Mouse (Mus musculus) kidney, adult 11 months (tissue): ENCODE data around the gene Nup50.
"Not testable (repeated sequence)": the region's sequence is repeated elsewhere in the genome, so short reads cannot be mapped to it uniquely, and the experiment has no call there.

Experiments
- DNase-seq: peaks from one replicate; pipeline ENCODE4 v3.0.0; 2022

The Nup50 gene

DNA sequence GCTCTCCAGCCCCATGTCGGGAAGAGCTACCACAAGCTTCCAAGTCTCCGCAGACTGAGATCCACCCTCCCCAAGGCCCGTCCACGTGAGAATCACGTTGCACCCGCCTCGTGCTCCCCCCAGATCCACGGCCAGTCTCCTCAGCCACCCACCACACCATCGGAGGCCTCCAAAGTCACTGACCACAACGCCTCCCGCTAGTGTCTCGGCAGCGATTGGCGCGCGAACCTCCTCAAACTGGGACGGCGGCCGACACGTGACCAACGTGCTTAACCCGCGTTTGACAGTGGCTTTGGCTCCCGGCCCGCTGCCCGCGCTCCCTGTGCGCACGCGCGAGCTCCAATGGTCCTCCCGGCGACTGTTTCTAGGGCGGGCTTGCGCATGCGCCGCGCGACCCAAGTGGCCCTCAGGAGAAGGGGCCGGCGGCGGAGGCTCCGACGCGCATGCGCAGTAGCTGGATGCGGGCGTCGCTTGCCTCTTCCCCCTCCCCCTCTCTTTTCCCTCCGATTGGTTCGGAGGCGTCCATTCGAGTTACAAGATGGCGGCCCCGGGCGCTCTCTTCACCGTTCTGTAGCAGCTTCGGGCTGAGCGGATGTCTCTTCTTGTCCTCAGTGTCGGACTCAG is at the start of gene Nup50:
Gene Nup50 (plus strand): TSS at position 528 of the 624 bp plus-strand sequence.
- peak; percentile 99 for DNase-seq

GRCm38 (mm10) chr15:84873867-84874266 is 49.3 kb upstream of the Nup50 start:
- no peak for DNase-seq

DNA sequence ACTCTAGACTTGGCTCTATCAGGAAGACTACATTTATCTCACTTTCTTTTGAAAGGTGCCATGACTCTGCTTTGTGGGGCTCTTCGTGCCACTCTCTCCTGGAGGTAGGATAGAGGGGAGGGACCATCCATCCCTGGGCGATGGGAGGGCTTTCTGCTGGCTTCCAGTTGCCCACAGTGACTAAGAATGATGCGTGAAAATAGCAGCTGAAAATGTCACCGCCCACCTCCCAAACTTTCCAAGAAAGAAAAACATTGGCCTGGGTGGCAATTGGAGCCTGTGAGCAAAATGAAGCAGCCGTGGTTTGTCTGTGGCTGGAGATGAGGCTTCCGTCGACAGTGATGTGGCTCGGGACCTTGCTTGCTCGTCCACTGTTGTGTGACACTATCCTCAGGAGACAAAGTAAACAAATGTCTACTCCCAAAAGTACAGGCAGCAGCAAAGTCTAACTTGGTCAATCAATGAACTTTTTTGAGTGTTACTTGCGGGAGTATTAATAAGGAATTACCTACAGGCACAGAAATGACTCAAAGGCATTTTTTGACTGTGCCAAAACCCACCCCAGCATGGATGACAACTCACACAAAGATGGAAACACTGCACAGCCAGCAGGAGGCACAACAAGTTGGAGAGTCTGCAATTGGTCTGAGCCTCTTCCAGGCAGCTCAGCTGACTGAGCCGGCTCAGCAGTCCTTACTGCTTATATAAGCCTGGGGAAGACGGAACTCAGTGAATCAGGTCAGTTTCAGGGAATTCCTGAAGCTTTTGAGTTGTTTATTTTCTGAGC is 46.0 kb upstream of the Nup50 start:
- DNase-seq = no peak

DNA sequence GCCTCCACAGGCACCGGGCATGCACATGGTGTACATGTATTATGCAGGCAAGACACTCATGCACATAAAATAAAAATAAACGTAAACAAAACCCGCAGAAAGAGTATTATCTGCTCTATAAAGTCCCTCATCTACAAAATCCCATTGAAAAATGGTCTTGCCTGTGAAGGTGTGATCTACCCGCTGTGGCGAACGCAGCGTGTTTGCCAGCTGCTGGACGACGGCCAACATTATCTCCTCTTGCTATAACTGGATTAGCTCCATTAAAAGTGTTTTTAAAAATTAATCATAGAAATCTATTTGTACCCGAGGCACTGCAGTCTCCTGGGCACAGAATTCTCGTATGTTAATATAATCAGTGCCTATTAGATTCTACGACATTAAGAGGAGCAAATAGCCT is 35.1 kb upstream of the Nup50 start:
- DNase-seq = no peak

- DNase-seq = no peak
Measured at GRCm38 (mm10) chr15:84891246-84891645, 32.0 kb upstream of the Nup50 start.

DNA sequence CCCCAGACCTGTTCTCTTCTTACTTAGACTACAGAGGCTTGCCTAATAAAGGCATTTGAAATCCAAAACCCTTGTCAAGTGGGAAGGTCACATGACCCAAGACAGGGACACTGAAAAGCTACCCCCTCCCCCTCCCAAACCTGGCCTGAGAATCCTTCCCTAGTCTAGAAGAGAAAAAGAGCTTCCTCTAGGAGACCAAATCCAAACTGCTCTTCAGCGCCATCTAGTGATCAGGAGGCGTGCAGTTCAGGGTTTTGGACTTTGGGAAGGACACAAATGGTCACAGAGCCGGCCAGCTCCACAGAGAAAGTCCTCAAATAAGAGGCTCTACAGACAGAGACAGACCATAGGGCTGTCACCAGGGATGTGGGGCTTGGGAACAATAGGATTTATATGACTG is 31.6 kb upstream of the Nup50 start:
- DNase-seq = peak; percentile 36

- not testable (repeated sequence) for DNase-seq
Measured at GRCm38 (mm10) chr15:84896216-84896615, 27.0 kb upstream of the Nup50 start.

- no peak for DNase-seq
Measured at GRCm38 (mm10) chr15:84896664-84897063, 26.5 kb upstream of the Nup50 start.

DNA sequence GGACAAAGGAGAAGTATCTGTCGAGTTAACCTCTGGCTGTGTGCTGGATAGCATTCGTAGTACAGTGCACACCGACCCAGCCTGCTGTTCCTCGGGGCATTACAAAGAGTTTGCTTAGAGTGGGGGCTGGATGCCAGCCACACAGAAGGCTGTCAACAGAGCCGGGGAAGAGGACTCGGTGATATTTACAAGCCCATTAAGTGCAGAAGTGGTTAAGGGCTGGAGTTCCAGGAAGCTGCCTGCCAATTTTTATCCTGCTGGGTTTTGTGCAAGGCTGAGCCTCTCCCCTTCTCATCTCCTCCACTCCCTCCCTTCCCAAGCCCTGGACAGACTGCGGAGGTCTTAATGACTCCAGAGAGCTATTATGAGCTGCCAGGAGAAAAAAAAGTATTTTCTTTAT is 25.1 kb upstream of the Nup50 start:
- no peak for DNase-seq

- no peak for DNase-seq
Measured at GRCm38 (mm10) chr15:84903843-84904385, 19.3 kb upstream of the Nup50 start.

- peak; percentile 29 for DNase-seq
Measured at GRCm38 (mm10) chr15:84913201-84913600, 10.0 kb upstream of the Nup50 start.

DNA sequence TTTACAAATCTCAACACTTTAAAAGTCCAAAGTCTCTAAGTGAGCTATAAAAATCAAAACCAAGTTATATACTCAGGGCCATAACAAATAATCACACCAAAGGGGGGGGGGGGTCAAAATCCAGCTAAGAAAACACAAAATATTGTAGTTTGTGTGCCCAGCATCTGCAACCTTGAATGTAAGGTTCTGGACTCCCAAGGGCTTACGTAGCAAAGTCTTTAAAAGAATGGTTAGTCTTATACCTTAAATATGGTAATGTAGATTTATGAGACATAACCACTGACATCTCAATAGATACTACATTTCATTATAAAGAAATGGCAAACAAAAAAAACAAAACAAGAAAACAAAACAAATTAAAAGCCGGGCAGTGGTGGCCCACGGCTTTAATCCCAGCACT is 3.3 kb upstream of the Nup50 start, which contains the start of gene Gm29666:
Gene Gm29666 (minus strand): TSS at position 101 of the 400 bp plus-strand sequence.
- DNase-seq = no peak

GRCm38 (mm10) chr15:84923508-84924181 is 434 bp downstream of the Nup50 start:
- no peak for DNase-seq

DNA sequence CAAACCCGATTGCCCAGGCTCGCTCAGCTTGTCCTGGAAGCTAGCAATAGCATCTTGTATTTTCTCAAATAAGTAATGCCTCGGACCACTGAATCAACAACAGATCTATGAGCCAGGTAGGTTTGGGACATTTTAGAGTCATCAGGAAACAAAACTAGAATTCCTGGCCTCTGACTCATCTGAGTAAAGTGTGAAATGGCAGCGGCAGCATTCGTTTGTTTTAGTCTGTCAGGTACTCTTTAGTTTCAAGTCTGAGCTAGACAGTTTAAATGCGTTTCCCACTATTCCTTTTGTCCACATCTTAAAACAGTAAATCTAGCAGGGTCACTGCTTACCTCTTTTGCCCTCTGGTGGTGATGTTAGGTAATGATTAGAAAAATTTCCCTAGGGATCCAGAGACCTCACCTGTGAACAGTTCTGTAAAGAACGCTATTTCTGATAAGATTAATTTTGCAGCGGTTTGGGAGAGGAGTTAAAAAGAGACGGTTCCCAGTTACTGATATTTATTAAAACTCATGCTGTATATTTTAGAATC is 1.6 kb downstream of the Nup50 start:
- no peak for DNase-seq

DNA sequence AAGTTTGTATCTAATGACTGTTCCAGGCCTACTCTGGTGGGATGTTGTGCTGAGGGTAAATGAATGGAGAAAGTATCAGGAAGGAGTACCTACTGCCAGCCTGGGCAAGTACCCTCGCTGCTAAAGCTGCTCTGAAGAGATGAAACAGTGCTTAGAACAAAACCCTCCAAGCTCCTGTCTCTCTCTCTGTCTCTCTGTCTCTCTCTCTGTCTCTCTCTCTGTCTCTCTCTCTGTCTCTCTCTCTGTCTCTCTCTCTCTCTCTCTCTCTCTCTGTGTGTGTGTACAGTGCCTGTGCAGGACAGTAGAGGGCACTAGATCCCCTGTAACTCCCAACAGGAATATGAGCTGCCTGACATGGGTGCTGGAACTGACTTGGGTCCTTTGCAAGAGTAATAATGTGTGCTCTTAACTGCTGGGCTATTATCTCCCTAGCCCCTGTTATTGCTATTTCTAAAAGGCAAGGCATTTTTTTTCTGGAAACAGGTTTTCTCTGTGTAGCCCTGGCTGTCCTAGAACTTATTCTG is 2.3 kb downstream of the Nup50 start:
- no peak for DNase-seq

GRCm38 (mm10) chr15:84932351-84932750 is 9.1 kb downstream of the Nup50 start:
- DNase-seq = no peak

DNA sequence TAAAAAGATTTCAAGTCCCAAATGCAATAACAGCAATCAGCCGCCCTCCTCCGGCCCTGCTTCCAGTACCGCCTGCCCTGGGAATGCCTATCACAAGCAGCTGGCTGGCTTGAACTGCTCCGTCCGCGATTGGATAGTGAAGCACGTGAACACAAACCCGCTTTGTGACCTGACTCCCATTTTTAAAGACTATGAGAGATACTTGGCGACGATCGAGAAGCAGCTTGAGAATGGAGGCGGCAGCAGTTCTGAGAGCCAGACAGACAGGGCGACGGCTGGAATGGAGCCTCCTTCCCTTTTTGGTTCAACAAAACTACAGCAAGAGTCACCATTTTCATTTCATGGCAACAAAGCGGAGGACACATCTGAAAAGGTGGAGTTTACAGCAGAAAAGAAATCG is 11.7 kb downstream of the Nup50 start:
- DNase-seq = no peak

DNA sequence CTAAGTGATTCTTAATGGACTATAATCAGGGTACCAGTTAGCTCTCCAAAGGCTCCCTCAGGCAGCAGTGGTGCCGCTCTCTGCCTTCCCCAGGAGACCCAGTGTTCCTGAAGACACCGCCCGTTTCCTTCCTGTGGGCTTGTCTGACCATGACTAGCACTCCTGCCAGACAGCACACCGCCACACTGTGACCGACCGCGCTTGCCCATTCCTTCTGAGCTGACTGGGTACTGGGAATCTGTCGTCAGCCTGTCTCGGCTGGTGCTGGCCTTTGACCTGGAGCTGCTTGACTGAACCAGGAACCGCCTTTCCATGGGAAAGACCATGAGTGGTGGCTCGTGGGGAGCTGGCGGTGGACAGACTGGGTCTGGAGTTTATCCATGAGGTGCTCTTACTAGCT is 16.9 kb downstream of the Nup50 start:
- DNase-seq = peak; percentile 78

GRCm38 (mm10) chr15:84942647-84943285 is 19.6 kb downstream of the Nup50 start:
- no peak for DNase-seq

DNA sequence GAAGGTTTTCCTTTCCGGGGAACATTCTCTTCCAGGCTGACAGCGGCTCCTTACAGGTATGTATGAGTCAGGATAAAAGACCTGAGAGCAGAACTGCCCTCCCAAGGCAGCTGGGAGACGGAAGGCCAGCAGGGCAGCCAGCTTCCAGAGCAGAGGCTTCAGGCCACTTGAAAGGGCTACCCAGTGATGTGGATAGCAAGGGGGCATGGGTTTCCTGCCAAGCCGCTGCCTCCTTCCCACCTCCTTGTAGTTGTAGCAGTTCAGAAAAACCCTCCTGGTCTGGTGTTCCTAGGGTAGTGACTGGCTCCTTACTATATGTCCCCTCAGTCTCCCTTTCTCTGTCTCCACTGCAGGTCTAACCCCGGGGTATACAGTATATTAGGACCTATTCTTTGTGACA is 21.1 kb downstream of the Nup50 start:
- no peak for DNase-seq

DNA sequence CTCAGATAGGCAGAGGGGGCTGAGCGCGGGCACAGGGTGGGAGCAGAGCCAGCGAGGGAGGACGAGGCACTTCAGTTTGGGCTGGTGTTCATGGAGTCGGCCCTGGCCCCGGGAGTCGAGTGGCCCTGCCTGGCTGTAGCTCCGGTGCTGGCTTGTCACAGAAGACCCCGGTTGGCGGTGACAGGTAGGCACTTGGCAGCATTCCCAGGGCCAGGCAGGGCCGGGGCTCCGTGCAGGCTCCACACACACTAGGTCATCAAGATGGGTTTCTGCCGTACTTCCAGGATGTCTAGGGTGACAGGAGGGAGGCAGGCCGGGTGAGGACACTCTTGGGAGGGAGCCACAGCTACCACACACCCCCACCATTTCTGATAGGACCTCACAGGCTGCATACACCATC is 25.8 kb downstream of the Nup50 start:
- no peak for DNase-seq

GRCm38 (mm10) chr15:84950053-84950452 is 26.8 kb downstream of the Nup50 start:
- DNase-seq = no peak

DNA sequence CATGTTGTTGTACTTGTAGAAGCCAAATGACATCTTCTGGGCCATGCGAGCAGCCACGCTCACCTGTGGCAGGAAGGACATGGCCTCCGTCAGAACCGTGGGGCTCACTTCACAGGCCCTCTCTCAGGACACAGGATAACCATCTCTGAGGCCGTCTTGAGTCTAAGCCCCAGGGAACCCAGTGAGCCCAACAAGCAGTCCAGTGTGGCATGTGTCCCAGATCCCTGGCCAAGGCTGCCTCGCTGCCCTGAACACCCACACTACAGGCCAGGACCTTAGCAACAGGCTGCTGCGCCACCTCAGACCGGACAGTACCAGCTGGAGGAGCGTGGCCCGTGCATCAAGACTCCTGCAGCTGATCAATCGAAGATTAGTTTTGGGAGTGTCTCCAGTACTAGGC is 30.0 kb downstream of the Nup50 start:
- DNase-seq = no peak
